Mouse (Mus musculus) MEL (cell line): ENCODE measurements at regions not wholly inside any gene's neighbourhood (a gene's known extent, or its start where the extent isn't known, plus 50 kb on each side); places are given as distances from the start of the nearest gene placed in this dataset.

Experiments
- DNase-seq: peaks from one replicate; pipeline ENCODE4 v3.0.0; 2011; ENCODE audit warnings: low read depth, low spot score
- H3K27ac ChIP-seq: 2 replicates; pipeline ENCODE4 v1.5.1; 2012; ENCODE audit warnings: low read depth, mild to moderate bottlenecking, control low read depth, low read length, moderate library complexity; ENCODE audit not compliant: control insufficient read depth
- H3K27me3 ChIP-seq, 2 experiments: fragments of 150-350 bp in 1 of 2; sonication (generic) in 1 of 2; 2 replicates each; pipeline ENCODE4 v1.6.1; 2012; ENCODE audit warnings: low read length in 2 of 2, mild to moderate bottlenecking in 2 of 2, improper control_type of control experiment in 1 of 2, moderate library complexity in 1 of 2; ENCODE audit not compliant: insufficient read depth in 2 of 2, control insufficient read depth in 1 of 2
- H3K36me3 ChIP-seq, 2 experiments: 2 replicates each; pipeline ENCODE4 v1.6.1; 2012 to 2014; ENCODE audit warnings: low read length in 2 of 2, improper control_type of control experiment in 1 of 2, inconsistent platforms in 1 of 2, mild to moderate bottlenecking in 1 of 2; ENCODE audit not compliant: insufficient read depth in 2 of 2, control insufficient read depth in 1 of 2
- H3K4me1 ChIP-seq, 2 experiments: fragments of 150-350 bp in 1 of 2; sonication (generic) in 1 of 2; 2 replicates each; pipeline ENCODE4 v1.6.1; 2012; ENCODE audit warnings: low read length in 2 of 2, improper control_type of control experiment in 1 of 2, mild to moderate bottlenecking in 1 of 2; ENCODE audit not compliant: insufficient read depth in 2 of 2, control insufficient read depth in 1 of 2
- H3K4me3 ChIP-seq, 2 experiments: fragments of 150-350 bp in 1 of 2; sonication (generic) in 1 of 2; 2 replicates each; pipeline ENCODE4 v1.5.1; 2012; ENCODE audit warnings: low read depth in 2 of 2, low read length in 2 of 2, mild to moderate bottlenecking in 2 of 2, moderate library complexity in 2 of 2, control low read depth in 1 of 2, improper control_type of control experiment in 1 of 2; ENCODE audit not compliant: control insufficient read depth in 1 of 2, insufficient read depth in 1 of 2
- H3K79me2 ChIP-seq: 2 replicates; pipeline ENCODE4 v1.6.1; 2012; ENCODE audit warnings: mild to moderate bottlenecking, low read length, moderate library complexity; ENCODE audit not compliant: control insufficient read depth, poor library complexity, insufficient read depth
- H3K9ac ChIP-seq: 2 replicates; pipeline ENCODE4 v1.6.1; 2012; ENCODE audit warnings: low read depth, mild to moderate bottlenecking, control low read depth, low read length, moderate library complexity; ENCODE audit not compliant: control insufficient read depth, poor library complexity, severe bottlenecking
- H3K9me3 ChIP-seq: fragments of 150-350 bp; sonication (generic); replicated peaks from 2 replicates; pipeline ENCODE4 v1.6.1; 2012; ENCODE audit warnings: mild to moderate bottlenecking, low read length, improper control_type of control experiment, moderate library complexity; ENCODE audit not compliant: insufficient read depth
- BHLHE40 ChIP-seq: IDR thresholded peaks from 2 replicates; pipeline ENCODE4 v1.6.1; 2012; ENCODE audit warnings: low read depth, mild to moderate bottlenecking, inconsistent platforms, low read length, improper control_type of control experiment, borderline replicate concordance
- CHD1 ChIP-seq: IDR thresholded peaks from 2 replicates; pipeline ENCODE4 v1.6.1; 2012; ENCODE audit warnings: low read depth, mild to moderate bottlenecking, inconsistent platforms, low read length, improper control_type of control experiment
- EP300 ChIP-seq, 2 experiments: IDR thresholded peaks; 2 replicates each; pipeline ENCODE4 v1.6.1; 2011; ENCODE audit warnings: improper control_type of control experiment in 2 of 2, low read length in 2 of 2, low read depth in 1 of 2, mild to moderate bottlenecking in 1 of 2
- GATA1 ChIP-seq: IDR thresholded peaks from 2 replicates; pipeline ENCODE4 v1.6.1; 2011; ENCODE audit warnings: low read depth, low read length, improper control_type of control experiment
- HCFC1 ChIP-seq: IDR thresholded peaks from 2 replicates; pipeline ENCODE4 v1.6.1; 2012; ENCODE audit warnings: low read depth, mild to moderate bottlenecking, inconsistent platforms, low read length, improper control_type of control experiment, moderate library complexity
- JUND ChIP-seq: IDR thresholded peaks from 2 replicates; pipeline ENCODE4 v1.6.1; 2011; ENCODE audit warnings: low read depth, mild to moderate bottlenecking, improper control_type of control experiment, low read length
- MAFK ChIP-seq: IDR thresholded peaks from 2 replicates; pipeline ENCODE4 v1.6.1; 2011; ENCODE audit warnings: low read depth, mild to moderate bottlenecking, low read length, improper control_type of control experiment, borderline replicate concordance
- MAX ChIP-seq: IDR thresholded peaks from 2 replicates; pipeline ENCODE4 v1.6.1; 2011; ENCODE audit warnings: low read length, improper control_type of control experiment
- MAZ ChIP-seq: IDR thresholded peaks from 2 replicates; pipeline ENCODE4 v1.6.1; 2012; ENCODE audit warnings: low read depth, mild to moderate bottlenecking, inconsistent platforms, low read length, improper control_type of control experiment
- MYB ChIP-seq: IDR thresholded peaks from 2 replicates; pipeline ENCODE4 v1.6.1; 2011; ENCODE audit warnings: mild to moderate bottlenecking, low read depth, low read length, improper control_type of control experiment
- NRF1 ChIP-seq: IDR thresholded peaks from 2 replicates; pipeline ENCODE4 v1.6.1; 2014; ENCODE audit warnings: low read depth, mild to moderate bottlenecking, inconsistent platforms, low read length, improper control_type of control experiment, moderate library complexity; ENCODE audit not compliant: poor library complexity, insufficient read depth, severe bottlenecking
- POLR2A ChIP-seq, 2 experiments: IDR thresholded peaks; 2 replicates each; pipeline ENCODE4 v1.6.1; 2011 to 2012; ENCODE audit warnings: low read length in 2 of 2, mild to moderate bottlenecking in 2 of 2, control low read depth in 1 of 2, improper control_type of control experiment in 1 of 2, low read depth in 1 of 2, moderate library complexity in 1 of 2; ENCODE audit not compliant: control insufficient read depth in 1 of 2, insufficient read depth in 1 of 2, poor library complexity in 1 of 2
- POLR2AphosphoS5 ChIP-seq: IDR thresholded peaks from 2 replicates; pipeline ENCODE4 v1.6.1; 2012; ENCODE audit warnings: low read depth, borderline replicate concordance, mild to moderate bottlenecking, inconsistent platforms, low read length, moderate library complexity, mixed read lengths
- RAD21 ChIP-seq: IDR thresholded peaks from 2 replicates; pipeline ENCODE4 v1.6.1; 2011; ENCODE audit warnings: mild to moderate bottlenecking, low read depth, low read length, improper control_type of control experiment
- SIN3A ChIP-seq: IDR thresholded peaks from 2 replicates; pipeline ENCODE4 v1.6.1; 2012; ENCODE audit warnings: low read length, improper control_type of control experiment, inconsistent platforms
- TCF12 ChIP-seq: IDR thresholded peaks from 2 replicates; pipeline ENCODE4 v1.6.1; 2014; ENCODE audit warnings: low read depth, mild to moderate bottlenecking, inconsistent platforms, low read length, improper control_type of control experiment, moderate library complexity
- ZC3H11A ChIP-seq: IDR thresholded peaks from 2 replicates; pipeline ENCODE4 v1.6.1; 2012; ENCODE audit warnings: low read depth, mild to moderate bottlenecking, inconsistent platforms, low read length, improper control_type of control experiment
- ZNF384 ChIP-seq: IDR thresholded peaks from 2 replicates; pipeline ENCODE4 v1.6.1; 2012; ENCODE audit warnings: low read depth, mild to moderate bottlenecking, inconsistent platforms, low read length, improper control_type of control experiment

- Histone ChIP-seq H3K9me3 (no peaks in the 10 kb centered on the region), H3K9ac (no peak overlapping the region), H3K27me3 (no peaks in the 10 kb centered on the region), H3K4me1 (no peaks in the 10 kb centered on the region), H3K79me2 (no peaks in the 10 kb centered on the region), H3K4me3 (no peak overlapping the region), H3K36me3 (no peaks in the 10 kb centered on the region), H3K27ac (no peak overlapping the region)
- no peak for DNase-seq
- TF ChIP-seq POLR2A (IDR thresholded peaks at IDR 0.05; ENCODE audit: control insufficient read depth in 1 of 2, insufficient read depth in 1 of 2, low read depth in 1 of 2, low read length in 2 of 2, poor library complexity in 1 of 2) (no peak), RAD21 (no peak), HCFC1 (no peak), BHLHE40 (no peak), CHD1 (no peak), MAZ (no peak), EP300 (IDR thresholded peaks at IDR 0.05; ENCODE audit: low read depth in 1 of 2, low read length in 2 of 2) (no peak), GATA1 (no peak), MYB (no peak), NRF1 (no peak), SIN3A (no peak)
These were observed 179.0 kb upstream of the Arglu1 start for GRCm38 (mm10) chr8:8869338-8869737.

GRCm38 (mm10) chr8:8867924-8868323, 177.6 kb upstream of the Arglu1 start:
- Histone ChIP-seq H3K9me3 (no peaks in the 10 kb centered on the region), H3K27me3 (no peaks in the 10 kb centered on the region), H3K9ac (no peak overlapping the region), H3K36me3 (no peaks in the 10 kb centered on the region), H3K4me3 (no peak overlapping the region), H3K79me2 (no peaks in the 10 kb centered on the region), H3K4me1 (no peaks in the 10 kb centered on the region), H3K27ac (no peak overlapping the region)
- no peak for DNase-seq
- TF ChIP-seq CHD1 (no peak), ZNF384 (no peak), ZC3H11A (no peak), TCF12 (no peak), MAFK (no peak), NRF1 (no peak), BHLHE40 (no peak), POLR2AphosphoS5 (no peak), MAX (no peak), JUND (no peak)
